Mouse (Mus musculus): ENCODE data around the gene Serpinf2.

- TF ChIP-seq CTCF (IDR thresholded peaks at IDR 0.05; ENCODE audit: low read depth, low read length) (no peak), POLR2AphosphoS5 (IDR thresholded peaks at IDR 0.05; ENCODE audit: insufficient replicate concordance, low read depth, low read length) (no peak), TAL1 (conservative IDR thresholded peaks at IDR 0.05; ENCODE audit: low read depth, low read length) (no peak), GATA1 (IDR thresholded peaks at IDR 0.05; ENCODE audit: borderline replicate concordance, low read length) (no peak)
Observed at GRCm38 (mm10) chr11:75439951-75440350, 560 bp upstream of the Serpinf2 start.
